Mouse (Mus musculus) Patski (cell line): ENCODE results near the gene Tsc22d2. TPM values are rescaled to one million over a fixed set of nuclear protein-coding genes. Genes with fewer than 3 reads are reported as not detected.

ENCODE experiments used
- ATAC-seq: fragments of 100-300 bp; one replicate; pipeline ENCODE4 v1.8.0; 2021
- CTCF ChIA-PET: fragments of 350-600 bp; sonication (Branson Sonifier 250); formaldehyde crosslinking; loops from one replicate; lab custom pipeline; 2022; ENCODE audit warnings: inconsistent platforms; lab: Charles Lee
- POLR2A ChIA-PET: fragments of 350-600 bp; sonication (Branson Sonifier 250); formaldehyde crosslinking; loops from one replicate; lab custom pipeline; 2022; ENCODE audit warnings: antibody characterized with exemption, inconsistent platforms; lab: Charles Lee
- DNase-seq: peaks from one replicate; pipeline ENCODE4 v3.0.0-alpha.2; 2011; ENCODE audit warnings: low read depth, low spot score
- H3K27me3 ChIP-seq: fragments of 371-371 bp; one replicate; pipeline ENCODE4 v1.5.1; 2021
- CTCF ChIP-seq: fragments of 100-300 bp; IDR thresholded peaks from one replicate; pipeline ENCODE4 v1.5.1; 2021
- in situ Hi-C: fragments of 300-500 bp; cut with MboI; formaldehyde crosslinking; loops from 3 replicates; pipeline ENCODE4 v1.11.1; 2018; ENCODE audit warnings: low pct_unique_long_range_greater_than_20kb, mixed read lengths
- polyA plus RNA-seq: library from polyadenylated mRNA; unstranded; gene quantifications from one replicate; pipeline ENCODE4 v1.2.3, GENCODE M21; 2021

The Tsc22d2 gene
- polyA plus RNA-seq, 1 experiment from 2014 or later: 31.8 TPM

- TF ChIP-seq CTCF: no peak
- POLR2A ChIA-PET: interaction anchor here (1.5 to 3.5 kb wide), 4 partner anchors 10 to 252 kb away, joined by 4 to 15 read pairs (median 6); no protein-coding TSS in a partner anchor
- CTCF ChIA-PET: interaction anchor here (0.9 to 2.3 kb wide), 10 partner anchors 9 to 258 kb away, joined by 3 to 12 read pairs (median 3); no protein-coding TSS in a partner anchor
- DNase-seq (no peak), ATAC-seq (peak; percentile 13)
- in situ Hi-C loops: loop anchor here (10.0 kb wide), 1 partner anchor 102 kb away; no protein-coding TSS in a partner anchor
- no peaks in the 10 kb centered on the region for H3K27me3 ChIP-seq
Observed at GRCm38 (mm10) chr3:58416726-58417437, 2.4 kb downstream of the Tsc22d2 start.

GRCm38 (mm10) chr3:58418724-58419705 is 4.5 kb downstream of the Tsc22d2 start:
- ChIA-PET CTCF (interaction anchor here (1.0 to 1.9 kb wide), 6 partner anchors 7 to 106 kb away, joined by 3 to 5 read pairs (median 4); no protein-coding TSS in a partner anchor), POLR2A (interaction anchor here (0.9 to 1.7 kb wide), 2 partner anchors 256 to 262 kb away, joined by 3 to 4 read pairs; no protein-coding TSS in a partner anchor)
- no peak for DNase-seq
- no peaks in the 10 kb centered on the region for H3K27me3 ChIP-seq
- no peak for ATAC-seq
- in situ Hi-C loops: loop anchor here (10.0 kb wide), 1 partner anchor 104 kb away; no protein-coding TSS in a partner anchor
- TF ChIP-seq CTCF: no peak

- no peak for TF ChIP-seq CTCF
- ChIA-PET CTCF (interaction anchor here (0.7 to 0.9 kb wide), 2 partner anchors 19 to 59 kb away, joined by 3 read pairs; no protein-coding TSS in a partner anchor), POLR2A (no interaction called here)
- DNase-seq (no peak), ATAC-seq (no peak)
- in situ Hi-C loops: no loop called here
- H3K27me3 ChIP-seq: no peaks in the 10 kb centered on the region
Observed at GRCm38 (mm10) chr3:58428861-58429260, 14.3 kb downstream of the Tsc22d2 start.

- no peak for ATAC-seq
- no peaks in the 10 kb centered on the region for H3K27me3 ChIP-seq
- CTCF ChIA-PET: interaction anchor here (1.1 to 1.9 kb wide), 3 partner anchors 10 to 14 kb away, joined by 3 to 5 read pairs (median 3); no protein-coding TSS in a partner anchor
- POLR2A ChIA-PET: no interaction called here
- TF ChIP-seq CTCF: no peak
- in situ Hi-C loops: loop anchor here (10.0 kb wide), 1 partner anchor 590 kb away; the partner anchor contains the start of gene Pfn2
- DNase-seq: no peak
Observed at GRCm38 (mm10) chr3:58434414-58434813, 19.9 kb downstream of the Tsc22d2 start.

- DNase-seq: no peak
- ChIA-PET CTCF (interaction anchor here (0.9 to 1.8 kb wide), 8 partner anchors 9 to 40 kb away, joined by 3 to 7 read pairs (median 3); no protein-coding TSS in a partner anchor), POLR2A (no interaction called here)
Observed at GRCm38 (mm10) chr3:58448230-58448629, 33.7 kb downstream of the Tsc22d2 start.

GRCm38 (mm10) chr3:58449487-58449886 is 35.0 kb downstream of the Tsc22d2 start:
- DNase-seq (no peak), ATAC-seq (no peak)
- no peaks in the 10 kb centered on the region for H3K27me3 ChIP-seq
- CTCF ChIA-PET: interaction anchor here (0.9 to 1.6 kb wide), 2 partner anchors 16 to 32 kb away, joined by 3 read pairs; no protein-coding TSS in a partner anchor
- in situ Hi-C loops: no loop called here
- TF ChIP-seq CTCF: no peak
- POLR2A ChIA-PET: no interaction called here

More at GRCm38 (mm10) chr3:58448230-58448629, 33.7 kb downstream of the Tsc22d2 start:
- no peak for ATAC-seq
- no peaks in the 10 kb centered on the region for H3K27me3 ChIP-seq
- in situ Hi-C loops: no loop called here
- TF ChIP-seq CTCF: peak; percentile 66

- CTCF ChIA-PET: interaction anchor here (0.9 to 1.7 kb wide), 6 partner anchors 11 to 296 kb away, joined by 3 to 9 read pairs (median 4); no protein-coding TSS in a partner anchor
- DNase-seq (no peak), ATAC-seq (no peak)
- no peak for TF ChIP-seq CTCF
- POLR2A ChIA-PET: no interaction called here
- no peaks in the 10 kb centered on the region for H3K27me3 ChIP-seq
- in situ Hi-C loops: no loop called here
Observed at GRCm38 (mm10) chr3:58454414-58455205, 40.1 kb downstream of the Tsc22d2 start.

- TF ChIP-seq CTCF: no peak
- H3K27me3 ChIP-seq: no peaks in the 10 kb centered on the region
- CTCF ChIA-PET: interaction anchor here (0.6 to 1.7 kb wide), 7 partner anchors 10 to 296 kb away, joined by 3 to 9 read pairs (median 4); no protein-coding TSS in a partner anchor
- DNase-seq (no peak), ATAC-seq (no peak)
- in situ Hi-C loops: no loop called here
- POLR2A ChIA-PET: interaction anchor here (0.7 kb wide), 1 partner anchor 675 kb away, joined by 3 read pairs; no protein-coding TSS in a partner anchor
Observed at GRCm38 (mm10) chr3:58455255-58455654, 40.7 kb downstream of the Tsc22d2 start.
